Mouse (Mus musculus): ENCODE measurements around the gene Gm1604a.
"Not testable (repeated sequence)": the region's sequence is repeated elsewhere in the genome, so short reads cannot be mapped to it uniquely, and the experiment has no call there.

GRCm38 (mm10) chr17:7085469-7086168, 60.3 kb downstream of the Gm1604a start:
- not testable (repeated sequence) for TF ChIP-seq CTCF (IDR thresholded peaks at IDR 0.05; ENCODE audit: borderline replicate concordance, control insufficient read depth, extremely low read depth, insufficient read depth, low read length, poor library complexity); POLR2A (IDR thresholded peaks at IDR 0.05; ENCODE audit: control insufficient read depth, extremely low read depth, insufficient read depth, low read length, poor library complexity)
